Mouse (Mus musculus): Measurements from ENCODE around the gene Odc1.

The Odc1 gene

DNA sequence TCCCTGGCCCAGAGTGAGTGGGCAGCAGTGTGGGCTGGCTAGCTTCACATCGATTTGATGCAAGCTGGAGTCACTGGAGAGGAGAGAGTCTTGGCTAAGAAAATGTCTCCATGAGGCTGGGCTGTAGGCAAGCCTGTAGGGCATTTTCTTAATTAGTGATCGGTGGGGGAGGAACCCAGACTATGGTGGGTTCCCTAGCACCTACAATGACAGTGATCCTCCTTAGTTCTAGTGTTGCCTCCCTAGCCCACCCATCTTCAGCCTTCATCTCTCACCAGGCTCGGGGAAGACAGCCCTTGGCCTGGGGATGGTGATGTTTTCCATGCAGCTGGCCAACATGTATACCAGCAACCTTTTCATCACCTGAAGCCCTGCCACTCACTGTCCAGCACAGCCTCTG lies 43.8 kb downstream of the Odc1 start:
- DNase-seq (ENCODE audit: low spot score in 2 of 2), result no peak

DNA sequence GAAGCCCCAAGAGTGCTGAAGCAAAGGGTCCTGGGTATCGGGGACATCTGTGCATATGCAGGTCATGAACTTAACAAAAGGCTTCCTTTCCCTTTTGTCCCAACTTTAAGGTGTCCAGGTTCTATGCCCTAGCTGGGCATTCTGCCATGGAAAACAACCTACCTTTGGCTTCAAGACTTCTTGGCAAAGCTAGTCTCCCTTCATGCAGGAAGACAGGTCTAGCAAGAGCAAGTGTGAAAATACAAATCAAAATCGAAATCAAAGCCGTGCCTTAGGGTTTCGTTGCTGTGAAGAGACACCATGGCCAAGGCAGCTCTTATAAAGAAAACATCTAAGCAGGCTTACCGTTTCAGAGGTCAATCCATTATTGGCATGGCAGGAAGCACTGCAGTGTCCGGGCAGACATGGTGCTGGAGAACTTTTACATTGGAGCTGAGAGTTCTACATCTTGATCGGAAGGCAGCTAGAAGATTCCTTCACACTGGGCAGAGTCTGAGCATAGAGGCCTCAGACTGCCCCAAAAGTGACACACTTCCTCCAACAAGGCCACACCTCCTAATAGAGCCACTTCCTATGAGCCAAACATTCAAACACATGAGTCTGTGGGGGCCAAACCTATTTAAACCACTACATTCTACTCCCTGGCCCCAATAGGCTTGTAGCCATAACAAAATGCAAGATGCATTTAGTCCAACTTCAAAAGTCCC lies 44.5 kb downstream of the Odc1 start:
- no peak for DNase-seq (ENCODE audit: low spot score in 2 of 2)

DNA sequence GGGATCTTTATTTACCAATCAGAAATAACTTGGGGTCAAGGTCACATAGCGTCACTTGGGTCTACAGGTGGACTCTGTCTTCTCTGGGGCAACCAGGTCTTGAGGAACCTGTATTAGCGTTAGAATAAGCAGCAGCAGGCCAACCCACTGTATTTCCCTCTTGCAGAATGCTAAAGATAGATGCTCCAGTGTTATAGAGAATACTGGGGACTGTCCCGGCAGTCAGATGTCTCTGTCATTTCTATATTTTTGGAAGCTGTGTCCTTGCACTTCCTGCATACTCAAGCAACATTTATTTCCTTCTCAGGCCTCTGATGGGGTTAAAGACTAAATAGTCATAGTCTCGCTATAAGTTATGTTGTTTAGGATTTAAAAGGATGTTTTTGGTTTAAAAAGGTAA lies 46.7 kb downstream of the Odc1 start:
- DNase-seq (ENCODE audit: low spot score in 2 of 2), result no peak

DNA sequence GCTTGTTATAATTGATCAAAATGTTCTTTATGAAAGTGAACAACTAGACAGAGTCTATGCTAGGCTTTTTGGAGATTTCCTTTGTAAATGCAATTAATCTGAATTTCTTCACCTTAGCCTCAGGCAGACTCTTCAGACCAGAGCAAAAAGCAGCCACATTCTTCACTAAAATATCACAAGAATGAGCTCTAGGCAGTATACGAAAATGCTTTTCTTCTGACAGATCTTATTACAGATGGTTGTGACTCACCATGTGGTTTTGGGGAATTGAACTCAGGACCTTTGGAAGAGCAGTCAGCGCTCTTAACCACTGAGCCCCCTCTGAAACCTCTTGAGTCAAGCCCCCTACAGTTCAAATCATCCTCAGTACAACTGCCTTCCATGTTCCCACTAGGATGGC lies 49.4 kb downstream of the Odc1 start:
- no peak for DNase-seq (ENCODE audit: low spot score in 2 of 2)

DNA sequence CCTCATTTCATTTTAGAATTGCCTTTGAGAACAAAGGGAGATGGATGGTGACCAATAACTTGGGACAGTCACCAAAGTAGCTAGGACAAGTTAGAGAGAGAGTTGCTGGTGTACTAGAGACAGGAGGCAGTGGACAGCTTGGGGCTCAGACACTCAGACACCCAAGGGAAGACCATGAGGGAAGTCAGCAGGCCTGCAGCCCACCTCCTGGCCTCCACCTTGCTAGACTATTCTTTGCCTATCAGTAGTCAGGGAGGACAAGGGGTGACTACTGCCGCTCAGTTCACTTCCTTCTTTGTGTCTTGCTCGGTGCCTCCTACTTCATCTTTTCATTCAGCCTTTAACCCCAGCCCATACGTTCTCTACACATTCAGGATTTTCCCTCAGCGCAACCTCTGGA lies 50.1 kb downstream of the Odc1 start:
- no peak for DNase-seq (ENCODE audit: low spot score in 2 of 2)

DNA sequence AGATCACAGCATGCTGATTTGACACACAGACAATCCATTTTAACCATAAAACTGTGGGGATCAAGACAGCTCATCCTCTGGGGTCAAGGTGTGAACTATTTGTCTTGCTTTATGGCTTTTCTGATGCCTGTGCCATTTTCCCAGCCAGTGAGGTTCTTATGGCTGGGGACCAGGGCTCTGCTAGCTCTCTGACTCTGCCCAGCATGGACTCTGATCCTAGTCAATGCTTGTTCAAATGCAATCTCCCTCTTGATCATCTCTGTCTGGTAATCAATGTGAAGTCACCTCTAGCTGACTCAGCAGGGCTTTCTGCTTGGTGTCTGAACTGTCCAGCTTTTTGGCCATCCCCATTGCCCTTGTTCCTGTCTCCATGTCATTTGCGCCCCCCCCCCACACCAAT lies 50.6 kb downstream of the Odc1 start:
- DNase-seq (ENCODE audit: low spot score in 2 of 2), result no peak
